Mouse (Mus musculus) left cerebral cortex, postnatal 4 days (tissue): ENCODE data around the gene Ift57. TPM values are rescaled to one million over a fixed set of nuclear protein-coding genes. Genes with fewer than 3 reads are reported as not detected.

ENCODE experiments used
- DNase-seq: peaks from one replicate; pipeline ENCODE4 v3.0.0-alpha.2; 2022
- intact Hi-C: fragments of 180-260 bp; cut with DNase I; formaldehyde crosslinking; loops from one replicate; pipeline ENCODE4 v1.15.1; 2025
- total RNA-seq, 2 experiments: library from RNA; stranded (reverse); gene quantifications; 2 replicates each; pipeline ENCODE4 v1.2.3; 2021

Gene Ift57
- total RNA-seq, 2 experiments from 2014 or later: 44.2 to 50.7 TPM

DNA sequence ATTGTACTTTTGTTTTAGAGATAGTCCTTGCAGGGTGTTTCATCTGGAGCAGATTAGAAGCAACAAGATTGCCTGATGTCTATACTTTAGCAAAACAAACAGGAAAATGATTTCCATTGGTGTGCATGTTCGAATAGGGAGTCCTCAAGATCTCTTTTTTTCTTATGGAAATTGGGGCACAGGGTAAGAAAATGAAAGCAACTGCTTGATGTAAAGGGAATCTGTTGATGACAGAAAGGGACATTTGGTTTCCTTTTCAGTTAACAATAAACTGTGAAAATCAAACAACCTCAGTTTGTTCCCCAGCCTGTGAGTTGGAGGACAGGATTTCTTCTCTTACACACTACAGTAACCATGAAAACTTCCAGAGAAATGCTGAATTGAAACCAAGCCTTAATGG lies 53.9 kb downstream of the Ift57 start:
- DNase-seq: no peak
- intact Hi-C loops: no loop called here

DNA sequence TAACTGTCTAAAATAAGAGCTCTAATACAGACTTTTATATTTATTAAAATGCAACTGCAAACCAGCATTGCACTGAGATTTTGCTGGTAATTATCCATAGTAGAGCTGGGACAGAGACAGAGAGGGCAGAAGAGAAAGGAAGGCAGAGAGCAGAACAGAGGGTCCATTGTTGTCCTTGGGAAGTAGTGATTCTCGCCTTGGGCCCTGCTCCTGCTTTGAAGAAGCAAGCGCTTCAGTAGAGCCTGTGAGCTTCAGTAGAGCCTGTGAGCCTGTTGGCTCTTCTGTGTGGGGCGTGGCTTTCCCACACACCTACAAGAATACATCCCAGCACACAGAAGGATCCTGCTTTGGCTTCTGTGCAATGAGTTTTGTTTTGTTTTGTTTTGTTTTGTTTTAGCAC lies 54.3 kb downstream of the Ift57 start:
- intact Hi-C loops: no loop called here

GRCm38 (mm10) chr16:49760517-49761203 lies 61.6 kb downstream of the Ift57 start:
- intact Hi-C loops: no loop called here
- no peak for DNase-seq

More for the DNA sequence above, 54.3 kb downstream of the Ift57 start:
- no peak for DNase-seq

DNA sequence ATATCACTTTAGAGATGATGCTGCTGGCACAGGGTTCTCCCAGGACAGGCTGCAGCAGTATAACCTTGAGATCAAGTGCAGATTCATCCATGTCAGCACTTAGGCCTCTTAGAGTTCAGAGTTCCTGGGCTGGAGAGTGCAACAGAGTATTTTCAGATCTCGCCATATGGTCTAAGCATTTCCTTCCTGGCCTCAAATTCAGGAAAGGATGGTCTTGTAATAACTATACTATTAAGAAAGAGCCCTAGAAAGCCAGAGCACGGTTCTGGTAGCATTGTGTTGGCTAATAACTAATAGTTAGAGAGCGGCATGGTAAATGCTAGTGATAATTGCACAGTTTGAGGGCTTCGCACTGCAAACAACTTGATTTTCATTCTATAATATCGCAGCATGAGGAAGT lies 62.9 kb downstream of the Ift57 start:
- intact Hi-C loops: no loop called here
- no peak for DNase-seq

DNA sequence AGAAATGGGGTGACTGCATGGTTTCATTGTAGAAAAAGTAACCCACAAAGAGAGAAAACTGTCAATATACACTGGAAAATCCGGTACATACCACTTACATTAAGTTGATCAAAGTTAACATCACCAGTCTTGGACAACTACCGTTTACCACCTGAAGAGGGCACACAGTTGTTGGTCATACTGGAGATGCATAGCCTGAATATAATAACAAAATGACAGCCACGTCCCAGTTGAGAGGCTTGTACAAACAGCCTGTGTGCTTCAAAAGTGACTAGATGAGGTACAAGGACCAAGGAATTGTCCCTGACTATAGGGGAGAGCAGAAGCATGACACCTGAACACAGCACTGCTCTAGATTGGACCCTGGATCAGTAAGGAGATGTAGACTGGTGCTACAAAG lies 67.3 kb downstream of the Ift57 start:
- intact Hi-C loops: no loop called here
- peak; percentile 10 for DNase-seq

GRCm38 (mm10) chr16:49768491-49769031 lies 69.5 kb downstream of the Ift57 start:
- DNase-seq: no peak
- intact Hi-C loops: no loop called here

GRCm38 (mm10) chr16:49769831-49770261 lies 70.8 kb downstream of the Ift57 start:
- intact Hi-C loops: no loop called here
- DNase-seq: no peak

GRCm38 (mm10) chr16:49770320-49771189 lies 71.5 kb downstream of the Ift57 start:
- no peak for DNase-seq
- intact Hi-C loops: no loop called here

DNA sequence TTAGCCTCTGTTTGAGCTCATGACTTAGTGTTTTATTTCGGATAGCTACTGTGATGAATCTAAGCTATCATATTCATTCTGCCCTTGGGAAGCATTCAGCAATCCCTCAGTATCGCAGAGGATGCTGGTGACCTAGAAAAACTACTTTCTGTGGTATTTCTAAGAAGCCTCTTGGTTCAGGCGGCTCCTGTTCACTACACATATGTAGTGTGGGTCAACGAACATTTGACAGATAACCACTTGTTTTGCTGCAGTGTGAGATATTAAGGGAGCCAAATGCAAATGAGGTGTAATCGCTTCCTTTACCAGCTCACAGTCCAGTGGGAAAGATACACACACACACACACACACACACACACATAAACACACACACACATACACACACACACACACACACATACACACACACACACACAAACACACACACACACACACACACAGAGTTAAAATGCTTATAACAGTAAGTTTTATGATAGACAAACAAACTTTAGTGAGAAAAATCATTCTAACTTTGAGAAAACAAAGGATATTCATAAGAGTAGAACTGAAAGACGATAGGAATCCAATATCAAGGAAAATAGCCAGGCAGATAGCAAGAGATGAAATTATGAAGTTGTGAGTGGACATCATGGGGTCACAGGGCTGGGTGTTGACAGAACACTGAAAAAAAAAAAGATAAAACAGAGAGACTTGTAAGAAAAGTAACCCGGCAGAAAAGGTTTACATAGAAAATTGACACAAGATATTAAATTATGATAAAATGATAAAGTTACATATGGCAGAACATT lies 72.8 kb downstream of the Ift57 start:
- DNase-seq: no peak
- intact Hi-C loops: no loop called here

- DNase-seq: no peak
- intact Hi-C loops: no loop called here
These were observed 73.5 kb downstream of the Ift57 start for GRCm38 (mm10) chr16:49772576-49772975.

GRCm38 (mm10) chr16:49773068-49773467 lies 74.0 kb downstream of the Ift57 start:
- intact Hi-C loops: no loop called here
- no peak for DNase-seq

GRCm38 (mm10) chr16:49774059-49775001 lies 75.3 kb downstream of the Ift57 start:
- no peak for DNase-seq
- intact Hi-C loops: no loop called here

DNA sequence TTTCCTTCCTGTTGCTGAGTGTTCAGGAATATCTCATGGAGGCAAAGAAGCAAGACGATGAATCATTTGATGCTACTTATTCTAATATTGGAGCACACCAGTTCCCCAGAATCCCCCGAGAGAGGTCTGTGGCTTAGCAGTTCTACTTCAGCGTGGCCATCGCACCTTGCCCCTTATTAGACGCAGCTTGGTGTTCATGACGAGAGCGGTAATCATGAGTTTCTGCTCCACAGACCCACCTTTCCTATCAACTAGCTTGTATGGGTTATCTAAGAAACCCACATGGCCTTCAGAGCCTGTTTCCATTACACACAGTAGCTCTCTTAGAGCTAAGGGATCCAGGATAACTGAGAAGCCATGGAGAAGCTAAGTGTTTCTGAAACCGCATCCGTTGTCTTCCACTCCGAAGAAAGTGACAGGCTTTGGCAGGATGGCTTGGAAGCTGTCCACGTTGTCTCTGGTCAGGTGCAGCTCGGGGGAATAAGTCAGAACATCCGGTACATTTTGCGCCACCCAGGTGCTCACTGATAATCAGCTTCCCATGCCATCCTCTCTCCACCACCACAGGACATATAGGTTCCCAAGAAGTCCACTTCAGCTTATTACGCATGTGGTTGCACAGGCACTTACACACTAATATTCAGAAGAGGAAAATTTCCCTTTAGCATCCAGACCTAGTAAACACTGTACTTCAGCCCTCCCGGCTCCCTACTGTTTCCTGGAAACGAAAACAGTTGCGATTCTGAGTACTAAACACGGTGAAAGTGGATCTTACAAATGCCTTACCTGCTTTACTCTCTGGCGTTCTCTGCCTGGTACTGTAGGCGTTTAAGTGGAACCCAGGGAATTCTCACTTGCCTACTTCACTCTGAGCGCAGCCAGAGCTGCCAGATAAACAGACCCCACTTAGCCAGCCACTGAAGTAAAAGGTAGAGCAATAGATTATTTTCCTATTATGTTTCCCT lies 76.3 kb downstream of the Ift57 start:
- DNase-seq: no peak
- intact Hi-C loops: no loop called here

DNA sequence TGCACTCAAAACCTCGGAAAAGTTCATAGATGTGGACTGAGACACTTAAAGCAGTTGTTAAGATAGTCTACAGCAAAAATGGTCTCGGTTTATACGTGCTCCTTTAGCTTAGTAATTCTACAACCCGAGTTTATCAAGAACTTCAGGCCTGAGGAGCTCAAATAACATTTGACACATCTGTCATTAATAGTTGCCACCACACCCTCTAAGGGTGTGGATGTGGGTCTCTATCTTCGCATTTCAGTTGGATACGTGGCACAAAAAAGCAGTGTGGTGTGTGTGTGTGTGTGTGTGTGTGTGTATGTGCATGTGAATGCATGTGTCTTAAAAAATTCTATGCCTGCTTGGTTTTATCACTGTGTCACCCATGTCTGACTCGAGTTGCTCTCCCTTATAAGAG lies 77.9 kb downstream of the Ift57 start:
- intact Hi-C loops: no loop called here
- no peak for DNase-seq

DNA sequence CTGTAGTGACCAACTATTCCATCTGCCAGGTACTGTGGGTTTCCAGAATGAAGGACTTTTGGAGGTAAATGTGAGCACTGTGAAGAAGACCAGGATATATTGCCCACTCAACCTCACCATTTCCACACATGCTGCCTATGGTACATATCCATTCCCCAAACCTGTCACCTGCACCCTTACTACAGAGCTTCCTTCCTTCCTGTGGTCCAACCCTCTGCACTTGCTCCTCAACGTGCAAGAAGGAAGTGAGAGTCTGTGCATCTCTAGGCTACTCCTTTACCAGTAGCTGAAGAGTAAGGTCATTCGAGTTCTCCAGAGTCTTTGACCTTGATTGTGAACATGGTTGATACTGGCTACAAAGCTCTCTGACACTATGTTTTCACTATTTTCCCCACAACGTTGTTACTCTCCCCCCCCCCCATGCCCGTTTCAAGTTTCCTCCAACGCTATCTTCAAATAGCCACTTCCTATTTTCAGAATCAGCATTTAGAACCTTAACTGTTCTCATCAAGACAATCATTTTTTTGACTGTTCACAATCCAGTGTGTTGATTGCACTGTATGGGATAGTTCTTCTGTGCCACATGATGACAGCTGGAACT lies 82.6 kb downstream of the Ift57 start:
- no peak for DNase-seq
- intact Hi-C loops: no loop called here

GRCm38 (mm10) chr16:49783369-49783768 lies 84.3 kb downstream of the Ift57 start:
- intact Hi-C loops: no loop called here
- no peak for DNase-seq

DNA sequence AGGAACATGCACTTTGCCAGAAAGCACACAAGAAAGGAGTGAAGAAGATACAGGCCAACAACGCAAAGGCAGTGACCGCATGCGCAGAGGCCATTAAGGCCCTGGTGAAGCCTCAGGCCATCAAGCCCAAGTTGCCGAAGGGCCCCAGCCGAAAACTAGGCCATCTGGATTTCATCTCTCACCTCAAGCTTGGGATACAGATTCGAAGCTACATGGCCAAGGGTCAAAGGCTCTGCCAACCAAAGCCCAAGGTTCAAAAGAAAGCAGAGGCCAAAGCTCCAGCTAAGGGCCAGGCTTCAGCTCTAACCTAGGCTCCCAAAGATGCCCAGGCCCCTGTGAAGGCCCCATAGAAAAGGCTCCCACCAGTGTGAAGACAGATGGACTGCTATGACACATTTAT lies 87.1 kb downstream of the Ift57 start:
- no peak for DNase-seq
- intact Hi-C loops: no loop called here

GRCm38 (mm10) chr16:49787714-49788113 lies 88.7 kb downstream of the Ift57 start:
- intact Hi-C loops: no loop called here
- DNase-seq: no peak
